In genomic region chr16:18622916-18623750, GRCm38 (mm10) we compare ENCODE assay signal across 16 mouse cellular contexts. TPM values are rescaled to one million over a fixed set of nuclear protein-coding genes. Genes with fewer than 3 reads are reported as not detected.
DNase-seq lines count a peak whose midpoint lies in the region; ATAC-seq and TF ChIP-seq lines count a peak whose summit lies in the region.
"Had no signal": no experiment of that assay in that cellular context is flagged by ENCODE, and none has a peak within 500 bp of the region (broad histone marks: within the 10 kb centered on the region; RNA-seq: fewer than 3 reads in every experiment).

No protein-coding gene starts in this region.

- DNase-seq in midbrain, embryonic 11.5 days (ENCODE audit: low spot score, missing footprints): peak; percentile 91
- DNase-seq in midbrain, embryonic 14.5 days: no peak
- peak; percentile 62 for DNase-seq in brain, adult 2 months (ENCODE audit: low read depth, low spot score)
- peak; percentile 30 for DNase-seq in embryonic facial prominence, embryonic 10.5 days (ENCODE audit: low spot score)
- DNase-seq in gastrocnemius, postnatal 10 days: no peak
- DNase-seq in spleen, adult 12 weeks (ENCODE audit: low spot score): no peak
- DNase-seq: adrenal gland, postnatal 36 days; heart, adult 18-20 months; heart, postnatal 10 days; kidney, postnatal 10 days; thymus, adult 18-20 months had no signal

- H3K36me3 ChIP-seq in intestine, postnatal 0 days (ENCODE audit: control insufficient read depth, insufficient read depth): peaks cover 38% of the 10 kb centered on the region
- peaks cover 6% of the 10 kb centered on the region; the same call in 1 of the 2 replicates for H3K36me3 ChIP-seq in intestine, embryonic 16.5 days (ENCODE audit: control insufficient read depth, insufficient read depth, low read length)
- H3K36me3 ChIP-seq in midbrain, embryonic 11.5 days (ENCODE audit: control insufficient read depth, insufficient read depth, low read length): peaks cover 9% of the 10 kb centered on the region; the same call in 1 of the 2 replicates
- peaks cover 56% of the 10 kb centered on the region for H3K36me3 ChIP-seq in midbrain, embryonic 14.5 days (ENCODE audit: control insufficient read depth, insufficient read depth, low read length)
- H3K36me3 ChIP-seq in embryonic facial prominence, embryonic 10.5 days (replicated peaks): peaks cover 36% of the 10 kb centered on the region

- H3K27ac ChIP-seq in intestine, postnatal 0 days (ENCODE audit: low read depth, low read length): no peak overlapping the region
- no peak overlapping the region for H3K27ac ChIP-seq in intestine, embryonic 16.5 days (ENCODE audit: low read length)
- no peak overlapping the region for H3K27ac ChIP-seq in midbrain, embryonic 11.5 days (ENCODE audit: low read depth, low read length)
- no peak overlapping the region for H3K27ac ChIP-seq in midbrain, embryonic 14.5 days (replicated peaks; ENCODE audit: low read depth, low read length)
- H3K27ac ChIP-seq in embryonic facial prominence, embryonic 10.5 days (replicated peaks): no peak overlapping the region
- H3K27ac ChIP-seq: macrophage had no signal

- ATAC-seq in intestine, postnatal 0 days: no peak
- no peak for ATAC-seq in intestine, embryonic 16.5 days
- no peak for ATAC-seq in midbrain, embryonic 11.5 days (ENCODE audit: low FRiP score)
- ATAC-seq in midbrain, embryonic 14.5 days (ENCODE audit: low FRiP score, low TSS enrichment): no peak

- H3K4me3 ChIP-seq in intestine, postnatal 0 days (ENCODE audit: low read depth, low read length): no peak overlapping the region
- no peak overlapping the region for H3K4me3 ChIP-seq in intestine, embryonic 16.5 days (ENCODE audit: low read length)
- H3K4me3 ChIP-seq in midbrain, embryonic 11.5 days (ENCODE audit: low read depth, low read length): no peak overlapping the region
- H3K4me3 ChIP-seq in midbrain, embryonic 14.5 days (replicated peaks; ENCODE audit: low read depth, low read length): no peak overlapping the region; the same call in 1 of the 2 replicates
- H3K4me3 ChIP-seq in embryonic facial prominence, embryonic 10.5 days: no peak overlapping the region
- H3K4me3 ChIP-seq: myocyte had no signal

- H3K4me1 ChIP-seq in intestine, postnatal 0 days (replicated peaks; ENCODE audit: control insufficient read depth, insufficient read depth, low read length): peaks cover 12% of the 10 kb centered on the region
- H3K4me1 ChIP-seq in intestine, embryonic 16.5 days (ENCODE audit: control insufficient read depth, insufficient read depth, low read length): peaks cover 35% of the 10 kb centered on the region
- peaks cover 24% of the 10 kb centered on the region for H3K4me1 ChIP-seq in midbrain, embryonic 11.5 days (ENCODE audit: control insufficient read depth, insufficient read depth, low read length)
- peaks cover 34% of the 10 kb centered on the region for H3K4me1 ChIP-seq in midbrain, embryonic 14.5 days (ENCODE audit: control insufficient read depth, insufficient read depth, low read length)
- peaks cover 45% of the 10 kb centered on the region for H3K4me1 ChIP-seq in embryonic facial prominence, embryonic 10.5 days

- H3K9me3 ChIP-seq in intestine, postnatal 0 days (ENCODE audit: control insufficient read depth): no peaks in the 10 kb centered on the region
- no peaks in the 10 kb centered on the region for H3K9me3 ChIP-seq in intestine, embryonic 16.5 days (ENCODE audit: control insufficient read depth, low read length)
- no peaks in the 10 kb centered on the region for H3K9me3 ChIP-seq in midbrain, embryonic 11.5 days (ENCODE audit: control insufficient read depth, low read length)
- no peaks in the 10 kb centered on the region for H3K9me3 ChIP-seq in midbrain, embryonic 14.5 days (ENCODE audit: control insufficient read depth, low read length)
- no peaks in the 10 kb centered on the region for H3K9me3 ChIP-seq in embryonic facial prominence, embryonic 10.5 days

- H3K4me2 ChIP-seq in intestine, postnatal 0 days (replicated peaks; ENCODE audit: low read depth): no peak overlapping the region
- H3K4me2 ChIP-seq in intestine, embryonic 16.5 days (ENCODE audit: low read depth, low read length): no peak overlapping the region
- no peak overlapping the region for H3K4me2 ChIP-seq in midbrain, embryonic 11.5 days
- H3K4me2 ChIP-seq in midbrain, embryonic 14.5 days (ENCODE audit: low read length): no peak overlapping the region

- no peak overlapping the region for H3K9ac ChIP-seq in intestine, postnatal 0 days (ENCODE audit: low read depth, low read length)
- H3K9ac ChIP-seq in intestine, embryonic 16.5 days (ENCODE audit: low read depth, low read length): no peak overlapping the region
- no peak overlapping the region for H3K9ac ChIP-seq in midbrain, embryonic 11.5 days (ENCODE audit: low read length)
- H3K9ac ChIP-seq in midbrain, embryonic 14.5 days (replicated peaks; ENCODE audit: low read length): no peak overlapping the region

- WGBS in intestine, postnatal 0 days: 73% methylated on average over 29 of the region's 29 CpGs
- 62% methylated on average over 29 of the region's 29 CpGs for WGBS in intestine, embryonic 16.5 days
- 19% methylated on average over 29 of the region's 29 CpGs for WGBS in midbrain, embryonic 11.5 days
- WGBS in midbrain, embryonic 14.5 days: 32% methylated on average over 29 of the region's 29 CpGs
- 18% methylated on average over 29 of the region's 29 CpGs for WGBS in embryonic facial prominence, embryonic 10.5 days

- TF ChIP-seq CTCF in intestine, postnatal 0 days (IDR thresholded peaks at IDR 0.05; ENCODE audit: low read depth): peak; percentile 36

- H3K27me3 ChIP-seq in intestine, postnatal 0 days (replicated peaks; ENCODE audit: control insufficient read depth, insufficient read depth, low read length): peaks cover 44% of the 10 kb centered on the region
- peaks cover 72% of the 10 kb centered on the region for H3K27me3 ChIP-seq in intestine, embryonic 16.5 days (replicated peaks; ENCODE audit: control insufficient read depth, insufficient read depth, low read length)
- H3K27me3 ChIP-seq in midbrain, embryonic 11.5 days (ENCODE audit: control insufficient read depth, insufficient read depth, low read length): peaks cover 99% of the 10 kb centered on the region
- peaks cover 91% of the 10 kb centered on the region for H3K27me3 ChIP-seq in midbrain, embryonic 14.5 days (ENCODE audit: control insufficient read depth, insufficient read depth, low read length)
- H3K27me3 ChIP-seq in embryonic facial prominence, embryonic 10.5 days (replicated peaks; ENCODE audit: low read depth, poor library complexity, severe bottlenecking): peaks cover 100% of the 10 kb centered on the region

RNA-seq across cellular contexts. Expression of gene Gp1bb, which starts 0.9 kb away (rescaled TPM):
- 1.6 and 2.4 TPM in 2 replicates for polyA plus RNA-seq in intestine, postnatal 0 days (2015; fragmentation: Nextera tagmentation; extraction: Ambion mirVana)
- polyA plus RNA-seq in intestine, embryonic 16.5 days (2015; fragmentation: Nextera tagmentation; extraction: Ambion mirVana): 1.6 TPM in 2 replicates
- polyA plus RNA-seq in midbrain, embryonic 11.5 days (2014; fragmentation: Nextera tagmentation; extraction: Ambion mirVana): 6.4 and 6.5 TPM in 2 replicates
- polyA plus RNA-seq in midbrain, embryonic 14.5 days (2014; fragmentation: Nextera tagmentation; extraction: Ambion mirVana): 14.7 and 14.9 TPM in 2 replicates
- polyA plus RNA-seq in embryonic facial prominence, embryonic 10.5 days (2016; fragmentation: Nextera tagmentation; extraction: Ambion mirVana): 2.6 and 3.5 TPM in 2 replicates
- total RNA-seq in gastrocnemius, postnatal 10 days (2021): not detected
- total RNA-seq: ES-E14 had no signal

RNA-seq across cellular contexts. Expression of gene Gm49601, which starts 3.1 kb away (rescaled TPM):
- polyA plus RNA-seq in intestine, postnatal 0 days (2015; fragmentation: Nextera tagmentation; extraction: Ambion mirVana): 0.34 and 1.4 TPM in 2 replicates
- 4.1 and 4.5 TPM in 2 replicates for polyA plus RNA-seq in intestine, embryonic 16.5 days (2015; fragmentation: Nextera tagmentation; extraction: Ambion mirVana)
- 1.7 and 3.3 TPM in 2 replicates for polyA plus RNA-seq in midbrain, embryonic 11.5 days (2014; fragmentation: Nextera tagmentation; extraction: Ambion mirVana)
- polyA plus RNA-seq in midbrain, embryonic 14.5 days (2014; fragmentation: Nextera tagmentation; extraction: Ambion mirVana): 9.9 and 15.2 TPM in 2 replicates
- polyA plus RNA-seq in embryonic facial prominence, embryonic 10.5 days (2016; fragmentation: Nextera tagmentation; extraction: Ambion mirVana): 3.2 and 3.6 TPM in 2 replicates
- 1 to 10 TPM; 1.6 to 3.6 TPM for total RNA-seq in gastrocnemius, postnatal 10 days (2021)
- polyA plus RNA-seq: macrophage had no signal

RNA-seq across cellular contexts. Expression of gene Sept5, which starts 6.6 kb away (rescaled TPM):
- polyA plus RNA-seq in intestine, postnatal 0 days (2015; fragmentation: Nextera tagmentation; extraction: Ambion mirVana): 24.7 and 25.4 TPM in 2 replicates
- polyA plus RNA-seq in intestine, embryonic 16.5 days (2015; fragmentation: Nextera tagmentation; extraction: Ambion mirVana): 52.2 and 52.5 TPM in 2 replicates
- 40.7 and 52.0 TPM in 2 replicates for polyA plus RNA-seq in midbrain, embryonic 11.5 days (2014; fragmentation: Nextera tagmentation; extraction: Ambion mirVana)
- 175 and 200 TPM in 2 replicates for polyA plus RNA-seq in midbrain, embryonic 14.5 days (2014; fragmentation: Nextera tagmentation; extraction: Ambion mirVana)
- 30.2 and 32.2 TPM in 2 replicates for polyA plus RNA-seq in embryonic facial prominence, embryonic 10.5 days (2016; fragmentation: Nextera tagmentation; extraction: Ambion mirVana)
- 10 to 100 TPM in 1 of 2 experiments, 1 to 10 TPM in 1; 7.9 to 15.7 TPM for total RNA-seq in gastrocnemius, postnatal 10 days (2021)

RNA-seq across cellular contexts. Expression of gene Tbx1, which starts 32.7 kb away (rescaled TPM):
- polyA plus RNA-seq in intestine, postnatal 0 days (2015; fragmentation: Nextera tagmentation; extraction: Ambion mirVana): 0.93 and 1.0 TPM in 2 replicates
- 0.09 and 0.55 TPM in 2 replicates for polyA plus RNA-seq in intestine, embryonic 16.5 days (2015; fragmentation: Nextera tagmentation; extraction: Ambion mirVana)
- polyA plus RNA-seq in midbrain, embryonic 11.5 days (2014; fragmentation: Nextera tagmentation; extraction: Ambion mirVana): 0.63 and 0.87 TPM in 2 replicates
- polyA plus RNA-seq in midbrain, embryonic 14.5 days (2014; fragmentation: Nextera tagmentation; extraction: Ambion mirVana): 0.27 and 0.34 TPM in 2 replicates
- polyA plus RNA-seq in embryonic facial prominence, embryonic 10.5 days (2016; fragmentation: Nextera tagmentation; extraction: Ambion mirVana): 8.1 and 9.5 TPM in 2 replicates
- total RNA-seq in gastrocnemius, postnatal 10 days (2021): 1 to 10 TPM; 2.3 to 5.5 TPM
- polyA plus RNA-seq: macrophage had no signal

Comparison
In these comparisons a context has a peak if more than half of its experiments do, and no peak if none do; other contexts are left out.
1. DNase-seq: peak in midbrain, embryonic 11.5 days (single experiment), brain, adult 2 months (single experiment) and embryonic facial prominence, embryonic 10.5 days (single experiment); none in midbrain, embryonic 14.5 days (single experiment), gastrocnemius, postnatal 10 days (single experiment) and spleen, adult 12 weeks (single experiment).